Mouse (Mus musculus) heart, adult 9 months (tissue): ENCODE measurements around the gene Pla1a.
A peak's percentile ranks its signal among the peaks of the same experiment; 100 is the strongest.

Experiments
- DNase-seq, 2 experiments: peaks; one replicate each; pipeline ENCODE4 v3.0.0; 2022; ENCODE audit warnings: low spot score in 2 of 2

Gene Pla1a

DNA sequence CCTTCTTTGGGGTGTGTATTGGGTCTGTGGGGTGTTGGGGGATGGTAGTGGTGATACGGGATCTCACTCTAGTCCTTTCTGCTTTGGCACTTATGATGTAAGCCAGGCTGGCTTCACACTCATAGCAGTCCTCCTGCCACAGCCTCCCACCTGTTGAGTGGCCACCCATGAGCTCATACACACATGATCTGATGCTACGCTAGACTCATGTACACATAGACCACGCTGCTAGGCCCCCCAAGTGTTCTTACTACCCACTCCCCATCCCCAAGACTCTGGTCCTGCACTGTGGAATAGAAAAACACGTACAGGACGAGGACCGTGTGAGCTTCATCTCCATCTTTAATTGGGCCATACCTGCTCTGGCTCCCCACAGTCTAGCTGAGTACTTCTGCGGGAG, 63.9 kb downstream of the Pla1a start:
- DNase-seq = no peak

DNA sequence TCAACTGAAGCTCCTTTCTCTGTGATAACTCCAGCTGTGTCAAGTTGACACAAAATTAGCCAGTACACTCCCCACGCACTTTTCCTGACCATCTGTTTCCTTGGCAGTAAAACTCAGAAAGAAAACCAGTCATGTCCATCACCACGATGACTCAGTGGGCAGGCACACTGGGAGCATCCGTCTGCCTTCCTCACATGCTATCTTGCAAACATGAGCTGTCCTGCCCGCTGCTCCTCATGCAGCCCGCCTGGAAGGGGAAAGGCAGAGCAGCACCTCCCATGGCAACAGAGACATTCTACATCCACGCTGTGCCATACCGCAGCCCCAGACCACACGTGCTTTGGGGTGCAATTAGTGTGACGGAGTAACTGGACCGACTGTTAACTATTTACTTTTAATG, 64.6 kb downstream of the Pla1a start:
- DNase-seq = peak; percentile 58 to 70

- no peak for DNase-seq
Observed at GRCm38 (mm10) chr16:38366231-38366630, 66.7 kb downstream of the Pla1a start.

DNA sequence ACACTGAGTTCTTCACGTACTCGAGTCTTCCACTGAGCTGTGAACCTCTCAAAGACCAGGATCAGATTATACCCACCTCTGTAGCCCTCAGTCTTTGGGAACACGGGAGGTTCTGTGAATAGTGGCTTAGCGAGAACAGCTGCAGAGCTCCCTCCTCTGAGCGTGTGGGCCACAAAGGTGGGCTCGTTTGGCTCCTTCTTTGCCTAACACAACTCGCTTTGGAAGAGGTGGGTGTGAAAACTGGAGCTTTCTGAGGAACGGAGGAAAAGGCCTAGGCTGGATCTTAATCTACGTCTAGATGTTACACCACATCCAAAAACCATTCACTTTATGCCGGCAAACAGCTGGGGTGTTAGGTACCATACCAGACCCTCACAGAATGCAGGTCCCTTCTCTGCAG, 67.6 kb downstream of the Pla1a start:
- DNase-seq = no peak

DNA sequence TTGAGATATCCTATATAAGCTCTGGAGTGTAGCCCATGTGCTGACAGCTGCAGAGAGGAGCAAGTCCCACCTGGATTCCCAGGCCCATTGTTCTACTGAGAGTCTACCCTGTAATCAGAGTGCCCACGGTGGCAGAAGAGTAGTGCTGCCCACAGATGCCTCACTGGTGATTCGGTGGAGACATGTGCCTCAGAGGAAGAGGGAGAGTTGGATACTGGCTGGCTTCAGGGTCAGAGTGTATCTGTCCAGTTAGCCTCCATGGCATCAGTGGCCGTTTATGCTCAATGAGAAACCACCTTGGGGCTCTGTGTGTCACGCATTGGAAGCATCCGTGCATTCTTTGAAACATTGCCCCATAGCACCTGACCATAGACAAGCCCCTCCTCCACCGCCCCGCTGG, 69.3 kb downstream of the Pla1a start:
- no peak for DNase-seq

DNA sequence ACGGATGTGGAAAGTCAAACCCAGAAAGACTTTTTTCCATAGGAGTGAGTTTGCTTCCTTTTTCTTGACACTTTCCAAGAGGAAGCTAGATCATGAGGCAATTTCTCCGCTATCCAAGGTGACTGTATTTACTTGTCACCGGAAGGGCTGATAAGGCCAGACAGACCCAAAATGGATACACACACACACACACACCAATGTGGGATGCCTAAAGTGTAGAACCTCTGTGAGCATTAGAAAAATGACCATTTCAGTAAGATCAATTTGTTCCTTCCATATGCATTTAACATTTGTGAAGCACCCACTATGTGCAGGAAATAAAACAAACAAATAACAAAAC, 69.7 kb downstream of the Pla1a start:
- no peak for DNase-seq

- no peak for DNase-seq
Observed at GRCm38 (mm10) chr16:38362493-38363255, 70.3 kb downstream of the Pla1a start.

DNA sequence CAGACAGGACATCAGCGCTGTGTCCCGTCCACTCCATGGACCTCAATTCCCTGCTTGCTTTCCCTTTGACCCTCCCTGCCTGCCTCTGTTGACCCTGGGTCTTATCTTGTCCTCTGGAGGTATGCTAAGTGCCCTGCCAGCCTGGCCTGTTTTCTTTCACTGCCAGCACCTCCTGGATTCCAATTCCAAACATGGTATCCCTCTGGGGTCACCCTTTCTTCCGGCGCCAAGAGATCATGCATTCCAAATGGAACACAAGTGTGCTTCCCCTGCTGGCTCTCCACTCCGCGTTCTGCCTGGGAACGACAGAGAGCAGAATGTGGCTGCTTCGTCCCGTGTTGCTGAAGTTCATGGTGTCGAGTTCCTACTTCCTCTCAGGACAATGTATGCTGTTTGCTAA, 71.0 kb downstream of the Pla1a start, which contains the start of gene Popdc2:
Popdc2 (plus strand) TSS at position 277 of the 400 bp plus-strand sequence.
- DNase-seq = peak; percentile 88

DNA sequence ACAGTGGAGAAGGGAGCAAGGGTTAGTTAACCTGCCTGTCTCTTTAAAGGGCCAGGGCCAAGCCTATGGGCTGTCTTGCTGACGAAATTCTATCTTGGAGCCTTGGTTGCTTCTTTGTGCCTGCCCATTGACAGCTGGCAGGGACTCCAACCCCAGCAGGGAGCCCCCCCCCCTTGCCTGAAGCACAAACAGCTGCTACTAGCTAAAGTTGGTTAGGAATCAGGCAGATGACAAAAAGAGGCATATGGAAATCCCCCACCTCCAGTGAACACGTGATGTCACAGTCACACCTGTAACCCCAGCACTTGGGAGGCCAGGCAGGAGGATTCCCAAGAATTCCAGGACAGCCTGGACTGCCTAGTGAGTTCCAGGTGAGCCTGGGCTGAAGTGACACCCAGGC, 72.6 kb downstream of the Pla1a start:
- DNase-seq = no peak

DNA sequence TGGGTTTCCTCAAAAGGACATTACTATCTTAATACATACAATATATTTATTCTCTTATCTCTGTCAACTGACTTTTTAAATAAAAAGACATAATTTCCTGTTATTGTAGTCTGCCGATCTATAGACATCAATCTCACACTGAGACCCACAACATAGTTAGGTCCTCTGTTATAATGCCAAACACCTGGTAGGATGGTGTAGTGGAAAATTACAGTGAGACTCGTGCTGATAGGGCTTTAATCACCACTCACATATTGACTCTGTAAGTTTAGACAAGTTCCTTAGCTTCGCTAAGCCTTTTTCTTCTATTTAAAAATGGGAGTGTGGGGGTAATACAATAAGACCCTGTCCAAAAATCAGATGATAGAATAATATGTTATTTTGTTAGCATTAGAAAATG, 73.1 kb downstream of the Pla1a start:
- no peak for DNase-seq

DNA sequence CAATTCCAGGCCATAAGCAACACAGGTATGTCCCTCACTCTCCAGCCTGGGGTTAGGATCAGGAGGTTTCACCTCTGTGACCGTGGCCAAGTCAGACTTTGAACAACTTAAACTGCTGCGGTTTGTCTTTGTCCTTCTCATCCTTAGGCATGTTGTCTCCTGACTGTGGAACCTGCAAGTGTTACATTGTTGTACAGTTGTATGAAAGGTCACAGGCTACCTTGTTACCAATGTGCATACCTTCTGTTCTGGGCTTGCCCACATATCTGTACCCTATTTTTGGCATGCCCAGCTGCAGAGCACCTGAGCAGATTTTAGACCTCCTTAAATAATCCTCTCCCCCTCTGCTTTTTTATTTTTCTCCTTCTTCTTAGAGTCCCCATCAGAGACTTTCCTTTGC, 73.7 kb downstream of the Pla1a start:
- no peak for DNase-seq

GRCm38 (mm10) chr16:38358256-38358812, 74.6 kb downstream of the Pla1a start:
- DNase-seq = no peak

GRCm38 (mm10) chr16:38354185-38354913, 78.6 kb downstream of the Pla1a start:
- DNase-seq = no peak

DNA sequence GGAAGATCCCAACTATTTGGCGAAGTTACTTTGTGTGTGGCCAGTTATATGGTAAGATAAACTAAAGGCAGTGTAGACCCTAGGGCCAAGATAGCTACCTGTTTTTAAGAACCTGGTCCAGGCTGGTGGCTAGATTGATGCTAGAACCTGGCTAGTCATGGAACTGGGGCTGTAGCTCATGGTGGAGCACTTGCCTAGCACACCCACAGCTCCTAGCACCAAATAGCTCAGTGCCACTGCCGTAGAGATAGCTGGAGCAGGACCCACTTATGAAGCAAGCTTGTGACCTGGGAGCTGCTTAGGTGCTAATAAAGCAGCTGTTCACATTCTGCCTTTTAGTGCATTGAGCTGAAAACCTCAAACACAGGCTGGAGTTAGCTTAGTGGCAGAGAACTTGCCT, 79.3 kb downstream of the Pla1a start:
- no peak for DNase-seq

DNA sequence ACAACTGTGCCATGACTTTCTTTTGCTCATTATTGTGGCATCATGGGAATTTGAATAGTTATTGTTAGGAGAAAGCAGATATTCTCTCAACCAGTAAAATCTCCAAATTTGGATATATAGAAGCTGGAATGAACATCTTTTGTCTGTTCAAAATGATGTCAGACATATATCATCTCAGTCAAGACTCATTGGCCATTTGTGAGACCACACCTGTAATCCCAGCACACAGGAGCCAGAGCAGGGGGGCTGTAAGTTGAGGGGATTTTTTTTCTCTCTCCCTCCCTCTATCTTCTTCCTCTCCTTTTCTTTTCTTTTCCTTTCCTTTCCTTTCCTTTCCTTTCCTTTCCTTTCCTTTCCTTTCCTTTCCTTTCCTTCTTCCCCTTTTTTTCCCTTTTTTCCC, 80.1 kb downstream of the Pla1a start:
- DNase-seq = no peak

GRCm38 (mm10) chr16:38352031-38352430, 80.9 kb downstream of the Pla1a start:
- peak in 1 of 2 experiments; percentile 71 for DNase-seq

- DNase-seq = no peak
Observed at GRCm38 (mm10) chr16:38350939-38351338, 82.0 kb downstream of the Pla1a start.

DNA sequence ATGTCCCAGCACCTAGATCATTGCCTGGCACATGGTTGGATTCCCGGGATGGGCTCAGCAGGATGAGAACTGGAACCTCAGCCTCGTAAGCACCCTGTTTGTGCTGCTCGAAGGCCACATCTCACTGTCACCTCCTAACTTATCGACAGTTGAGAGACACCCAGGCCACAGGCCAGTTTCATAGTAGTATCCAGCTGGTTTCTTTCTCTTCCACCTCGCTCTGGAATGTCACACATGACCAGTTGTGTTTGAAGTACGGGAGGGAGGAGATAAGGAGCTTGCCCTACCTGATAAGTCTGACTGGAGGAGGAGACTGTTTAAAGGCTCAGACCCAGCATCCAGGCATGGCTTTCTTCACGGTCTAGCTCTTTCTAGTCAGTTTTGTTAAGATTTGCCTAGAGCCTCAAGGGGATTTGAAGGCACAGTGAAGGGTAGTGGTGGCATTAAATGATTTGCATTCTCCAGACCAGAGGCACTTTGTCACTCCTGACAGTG, 82.5 kb downstream of the Pla1a start:
- DNase-seq = peak; percentile 82 to 84

GRCm38 (mm10) chr16:38349881-38350280, 83.1 kb downstream of the Pla1a start:
- no peak for DNase-seq

GRCm38 (mm10) chr16:38348217-38348761, 84.7 kb downstream of the Pla1a start:
- no peak for DNase-seq

DNA sequence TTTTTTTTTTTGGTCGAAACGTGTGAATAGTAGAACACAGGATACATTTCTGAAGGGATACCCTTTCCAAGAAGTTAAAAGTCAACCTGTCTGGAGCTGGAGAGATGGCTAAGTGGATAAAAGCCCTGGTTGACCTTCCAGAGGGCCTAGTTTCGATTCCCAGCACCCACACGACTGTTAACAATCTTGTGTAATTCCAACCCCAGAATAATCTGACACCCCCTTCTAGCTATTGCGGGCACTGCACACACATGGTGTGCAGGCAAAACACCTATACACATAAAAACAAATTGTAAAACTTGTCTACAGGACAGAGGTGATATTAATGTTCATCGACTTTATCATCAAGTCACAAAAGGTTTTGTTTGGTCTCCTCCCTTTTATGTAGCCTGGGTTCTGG, 85.4 kb downstream of the Pla1a start:
- DNase-seq = no peak

DNA sequence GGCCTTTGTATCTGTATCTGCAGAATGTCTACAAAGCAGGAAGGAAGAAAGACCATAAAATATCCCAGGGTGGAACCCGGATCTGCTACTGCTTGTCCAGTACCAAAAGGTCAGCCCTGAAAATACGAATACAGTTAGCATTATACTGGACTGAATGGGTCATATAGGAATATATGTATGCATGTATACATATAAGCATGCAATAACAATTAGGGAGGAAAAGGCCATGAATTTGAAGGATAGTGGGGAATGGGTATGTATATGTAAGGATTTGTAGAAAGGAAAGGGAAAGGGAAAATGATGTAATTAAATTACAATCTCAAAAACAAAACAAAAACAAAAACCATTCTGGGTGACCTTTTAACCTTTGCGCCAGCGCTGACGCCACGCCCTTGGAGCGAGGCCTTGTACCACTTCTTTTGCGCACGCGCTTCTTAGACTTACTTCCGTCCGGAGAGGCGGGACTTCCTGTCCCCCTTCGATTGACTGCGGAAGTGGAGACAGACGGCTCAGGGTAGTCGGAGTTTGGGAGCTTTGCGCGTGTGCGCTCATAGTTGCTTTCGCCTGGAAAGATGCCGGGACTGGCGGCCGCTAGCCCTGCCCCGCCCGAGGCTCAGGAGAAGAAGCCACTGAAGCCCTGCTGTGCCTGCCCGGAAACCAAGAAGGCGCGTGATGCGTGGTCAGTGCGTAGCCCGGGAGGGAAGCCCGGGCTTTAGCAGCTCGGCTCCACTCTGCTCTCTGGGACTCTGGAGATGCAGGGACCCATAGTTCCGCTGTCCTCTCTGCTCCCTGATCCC, 86.2 kb downstream of the Pla1a start, which contains the start of the genes Cox17 and Gm21987:
Cox17 (plus strand) TSS at position 463 of the 797 bp plus-strand sequence.
Gm21987 (plus strand) TSS at position 512 of the 797 bp plus-strand sequence.
- DNase-seq = peak; percentile 97
